Mouse (Mus musculus) neural tube, embryonic 12.5 days (tissue): ENCODE data around the gene 1700030K09Rik. TPM values are rescaled to one million over a fixed set of nuclear protein-coding genes. Genes with fewer than 3 reads are reported as not detected.

Experiments
- ATAC-seq: fragments of 200-750 bp; cut with Nextera tagmentation; 2 replicates; pipeline ENCODE4 v1.8.0; 2017; ENCODE audit warnings: low read depth, mild to moderate bottlenecking, moderate TSS enrichment, moderate library complexity; ENCODE audit not compliant: low FRiP score
- H3K27ac ChIP-seq: fragments of 300-500 bp; sonication (generic); 2 replicates; pipeline ENCODE4 v1.5.1; 2016
- H3K27me3 ChIP-seq: fragments of 300-500 bp; sonication (generic); replicated peaks from 2 replicates; pipeline ENCODE4 v1.6.1; 2016; ENCODE audit warnings: mild to moderate bottlenecking
- H3K36me3 ChIP-seq: fragments of 300-500 bp; sonication (generic); 2 replicates; pipeline ENCODE4 v1.6.1; 2016; ENCODE audit warnings: mild to moderate bottlenecking
- H3K4me1 ChIP-seq: fragments of 300-500 bp; sonication (generic); 2 replicates; pipeline ENCODE4 v1.6.1; 2016
- H3K4me2 ChIP-seq: fragments of 300-500 bp; sonication (generic); replicated peaks from 2 replicates; pipeline ENCODE4 v1.6.1; 2016; ENCODE audit warnings: mild to moderate bottlenecking
- H3K4me3 ChIP-seq: fragments of 300-500 bp; sonication (generic); 2 replicates; pipeline ENCODE4 v1.5.1; 2016
- H3K9ac ChIP-seq: fragments of 300-500 bp; sonication (generic); 2 replicates; pipeline ENCODE4 v1.6.1; 2016; ENCODE audit warnings: mild to moderate bottlenecking
- H3K9me3 ChIP-seq: fragments of 300-500 bp; sonication (generic); 2 replicates; pipeline ENCODE4 v1.6.1; 2016; ENCODE audit warnings: mild to moderate bottlenecking
- WGBS: fragments of 180-500 bp; shearing (Covaris S2); methylation state at CpG from one replicate; pipeline ENCODE4 v1.1.7; 2016; 5-methylcytosine and 5-hydroxymethylcytosine counted together
- polyA plus RNA-seq: library from polyadenylated mRNA; unstranded; fragments of >200 nt; fragmentation: Nextera tagmentation; extraction: Ambion mirVana; gene quantifications from 2 replicates; pipeline ENCODE4 v1.2.1, GENCODE M21; 2016

1700030K09Rik gene
- polyA plus RNA-seq: 15.4 and 16.7 TPM in 2 replicates

DNA sequence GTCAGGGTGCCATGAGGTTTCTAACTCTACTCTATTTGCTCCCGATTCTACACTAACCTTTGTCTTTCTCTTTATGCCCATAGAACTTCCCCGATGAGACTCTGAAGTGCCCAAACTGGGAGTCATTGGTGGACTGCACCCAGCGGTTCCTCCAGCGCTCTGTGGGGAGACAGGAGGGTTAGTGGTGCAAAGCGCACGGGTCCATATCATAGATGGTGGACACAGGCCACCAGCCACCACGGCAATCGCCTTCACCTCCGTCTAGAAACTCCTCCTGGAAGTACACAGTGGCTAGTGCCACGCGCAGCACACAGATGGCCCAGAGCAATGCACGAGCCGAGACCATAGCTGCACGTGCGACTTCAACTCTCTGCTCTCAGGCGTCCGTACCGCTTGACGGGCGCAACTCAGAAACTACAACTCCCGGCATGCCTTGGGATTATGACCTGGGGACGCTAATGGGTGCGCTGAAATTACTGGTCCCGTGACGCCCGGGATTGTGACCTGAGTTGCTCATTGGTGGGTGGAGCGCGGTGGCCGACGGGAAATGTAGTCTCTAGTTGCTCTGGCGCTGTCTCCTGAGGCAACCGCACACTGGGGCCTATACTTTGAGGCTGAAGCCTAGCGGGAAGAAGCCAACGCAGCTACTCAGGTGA is at the start of gene 1700030K09Rik, which contains the start of gene Calr3:
Gene 1700030K09Rik (plus strand): TSS at position 543 of the 656 bp plus-strand sequence.
Gene Calr3 (minus strand): TSS at position 533 of the 656 bp plus-strand sequence.
- peaks cover 13% of the 10 kb centered on the region; the same call in 1 of the 2 replicates for H3K36me3 ChIP-seq
- no peaks in the 10 kb centered on the region for H3K27me3 ChIP-seq
- H3K4me2 ChIP-seq: peak within 1 kb of the TSS; percentile 58
- H3K9me3 ChIP-seq: no peaks in the 10 kb centered on the region
- peak within 1 kb of the TSS; percentile 40 for H3K4me3 ChIP-seq
- H3K27ac ChIP-seq: no peak within 1 kb of the TSS
- peak within 1 kb of the TSS; percentile 50 for H3K9ac ChIP-seq
- H3K4me1 ChIP-seq: peaks cover 6% of the 10 kb centered on the region; the same call in 1 of the 2 replicates
- WGBS: 5% methylated on average over 34 of the region's 34 CpGs
- ATAC-seq: peak; percentile 99

DNA sequence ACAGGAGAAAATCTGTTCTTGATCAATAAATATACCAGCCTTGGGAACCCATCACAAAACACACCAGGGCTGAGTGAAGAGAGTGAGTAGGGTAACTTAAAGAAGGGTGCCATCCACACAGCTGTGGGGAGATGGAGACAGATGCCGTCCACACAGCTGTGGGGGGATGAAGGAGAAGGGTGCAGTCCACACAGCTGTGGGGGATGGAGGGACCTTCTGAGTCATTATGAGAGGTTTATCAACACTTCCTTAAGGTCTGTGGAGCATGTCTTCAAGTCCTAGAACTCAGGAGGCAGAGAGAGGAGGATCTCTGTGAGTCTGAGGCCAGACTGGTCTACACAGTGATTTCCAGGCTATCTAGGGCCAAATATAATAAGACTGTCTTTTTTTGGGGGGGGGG is 42.3 kb upstream of the 1700030K09Rik start:
- Histone ChIP-seq H3K27ac (no peak overlapping the region), H3K9ac (no peak overlapping the region), H3K27me3 (no peaks in the 10 kb centered on the region), H3K4me3 (no peak overlapping the region), H3K4me1 (no peaks in the 10 kb centered on the region), H3K4me2 (no peak overlapping the region), H3K9me3 (no peaks in the 10 kb centered on the region), H3K36me3 (peaks cover 28% of the 10 kb centered on the region)
- ATAC-seq: no peak
- 94% methylated on average over 1 of the region's 1 CpGs for WGBS

DNA sequence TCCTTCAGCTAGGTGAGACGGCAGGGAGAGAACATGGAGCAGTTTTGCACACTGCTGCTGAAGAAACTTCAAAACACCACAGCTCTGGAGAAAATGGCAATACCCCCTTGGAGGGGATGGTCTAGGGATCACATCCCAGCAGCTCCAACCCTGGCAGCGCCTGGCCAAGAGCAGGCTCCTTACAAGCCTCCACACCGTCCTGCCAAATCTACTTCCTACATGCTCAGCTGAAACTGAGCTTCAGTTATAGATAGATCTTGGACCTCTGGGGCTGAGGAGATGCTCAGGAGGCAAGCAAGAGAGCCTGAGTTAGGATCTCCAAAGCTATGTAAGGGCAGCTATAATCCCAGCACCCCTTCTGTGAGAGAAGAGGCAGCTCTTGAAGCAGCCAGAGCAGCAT is 40.7 kb upstream of the 1700030K09Rik start:
- Histone ChIP-seq H3K36me3 (peaks cover 14% of the 10 kb centered on the region), H3K4me2 (no peak overlapping the region), H3K9me3 (no peaks in the 10 kb centered on the region), H3K4me3 (no peak overlapping the region), H3K27me3 (no peaks in the 10 kb centered on the region), H3K4me1 (no peaks in the 10 kb centered on the region), H3K27ac (no peak overlapping the region), H3K9ac (no peak overlapping the region)
- no peak for ATAC-seq
- 95% methylated on average over 3 of the region's 3 CpGs for WGBS

DNA sequence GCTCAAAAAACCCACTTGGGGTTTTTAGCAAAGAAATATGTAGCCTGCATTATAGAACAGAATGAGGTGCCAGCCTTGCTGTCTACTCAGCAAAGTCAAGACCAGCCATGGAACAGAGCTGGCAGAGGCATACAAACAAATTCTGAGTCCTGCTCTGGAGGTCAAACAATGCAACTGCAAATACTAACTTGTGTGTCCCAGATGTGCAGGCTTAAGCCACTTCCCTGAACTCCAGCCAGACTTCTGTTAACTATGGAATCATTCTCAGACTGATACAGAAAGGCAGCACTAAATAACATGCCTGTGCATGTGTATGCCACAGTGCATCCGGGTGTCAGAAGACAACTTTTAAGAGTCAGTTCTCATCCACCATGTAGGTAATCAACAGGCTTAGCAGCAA is 35.8 kb upstream of the 1700030K09Rik start:
- H3K4me2 ChIP-seq: no peak overlapping the region
- H3K27ac ChIP-seq: no peak overlapping the region
- WGBS: 96% methylated on average over 1 of the region's 1 CpGs
- no peaks in the 10 kb centered on the region for H3K27me3 ChIP-seq
- ATAC-seq: no peak
- no peaks in the 10 kb centered on the region for H3K9me3 ChIP-seq
- H3K36me3 ChIP-seq: peaks cover 8% of the 10 kb centered on the region
- peaks cover 7% of the 10 kb centered on the region for H3K4me1 ChIP-seq
- H3K4me3 ChIP-seq: no peak overlapping the region
- no peak overlapping the region for H3K9ac ChIP-seq

DNA sequence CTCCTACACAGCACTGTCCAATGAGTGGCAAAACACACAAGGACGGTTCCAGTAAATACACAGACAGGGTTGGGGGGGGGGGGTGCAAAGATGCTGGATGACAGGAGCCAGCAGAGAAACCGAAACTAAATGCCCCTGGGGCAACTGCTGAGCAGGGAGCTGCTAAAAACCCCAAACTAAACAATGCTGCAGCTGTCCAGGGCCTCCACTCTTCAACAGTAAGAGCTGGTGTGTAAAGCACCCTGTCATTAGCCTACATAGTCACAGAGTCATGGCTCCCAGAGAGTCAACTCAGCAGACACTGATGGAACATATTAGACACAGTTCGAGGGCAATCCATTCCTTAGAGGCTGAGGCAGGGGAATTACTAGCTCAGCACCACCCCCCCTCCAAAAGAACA is 34.2 kb upstream of the 1700030K09Rik start:
- Histone ChIP-seq H3K27me3 (no peaks in the 10 kb centered on the region), H3K4me3 (no peak overlapping the region), H3K27ac (no peak overlapping the region), H3K4me2 (no peak overlapping the region), H3K36me3 (peaks cover 8% of the 10 kb centered on the region), H3K9me3 (no peaks in the 10 kb centered on the region), H3K4me1 (peaks cover 15% of the 10 kb centered on the region), H3K9ac (no peak overlapping the region)
- WGBS: 57% methylated on average over 3 of the region's 3 CpGs
- no peak; the same call in 1 of the 2 replicates for ATAC-seq

DNA sequence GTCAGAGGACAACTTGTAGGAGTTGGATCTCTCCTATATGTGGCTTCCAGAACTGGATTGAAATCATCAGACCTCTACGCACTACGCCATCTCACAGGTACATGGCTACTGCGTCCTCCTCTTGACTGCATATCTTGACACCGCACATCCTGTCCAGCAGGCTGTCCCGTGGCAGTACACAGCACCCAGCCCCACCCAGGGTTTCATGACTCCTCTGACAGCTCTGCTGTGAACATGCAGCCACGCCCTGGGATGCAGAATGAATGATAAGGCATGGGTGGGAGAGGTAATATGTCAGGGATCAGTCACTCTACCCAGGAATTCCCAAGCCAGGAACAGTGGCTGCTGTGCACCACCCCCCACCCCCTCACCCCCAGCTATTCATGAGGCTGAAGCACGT is 29.8 kb upstream of the 1700030K09Rik start:
- H3K9ac ChIP-seq: no peak overlapping the region
- WGBS: 92% methylated on average over 7 of the region's 7 CpGs
- H3K9me3 ChIP-seq: no peaks in the 10 kb centered on the region
- H3K4me3 ChIP-seq: no peak overlapping the region
- H3K4me1 ChIP-seq: peaks cover 38% of the 10 kb centered on the region
- no peak overlapping the region for H3K27ac ChIP-seq
- no peak overlapping the region for H3K4me2 ChIP-seq
- H3K27me3 ChIP-seq: no peaks in the 10 kb centered on the region
- peaks cover 11% of the 10 kb centered on the region for H3K36me3 ChIP-seq
- no peak for ATAC-seq

DNA sequence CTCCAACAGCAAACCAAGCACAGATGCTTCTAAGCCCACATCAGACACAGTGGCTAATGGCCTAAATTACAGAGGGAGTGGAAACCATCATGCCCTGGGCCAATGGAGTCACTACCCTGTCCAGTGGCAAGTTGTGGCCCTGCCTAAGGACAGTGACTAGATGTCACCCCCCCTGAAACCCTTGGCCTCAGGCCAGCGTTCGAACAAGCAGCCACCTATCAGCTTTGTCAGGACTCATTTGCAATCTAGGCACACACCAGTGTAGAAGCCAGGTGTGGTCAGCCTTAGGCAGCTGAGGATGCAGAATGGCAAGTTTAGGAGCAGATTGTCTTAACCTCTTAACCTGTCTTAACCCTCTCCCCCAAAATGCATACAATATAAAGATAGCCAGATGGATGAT is 28.4 kb upstream of the 1700030K09Rik start:
- WGBS: 73% methylated on average over 2 of the region's 2 CpGs
- no peak for ATAC-seq

DNA sequence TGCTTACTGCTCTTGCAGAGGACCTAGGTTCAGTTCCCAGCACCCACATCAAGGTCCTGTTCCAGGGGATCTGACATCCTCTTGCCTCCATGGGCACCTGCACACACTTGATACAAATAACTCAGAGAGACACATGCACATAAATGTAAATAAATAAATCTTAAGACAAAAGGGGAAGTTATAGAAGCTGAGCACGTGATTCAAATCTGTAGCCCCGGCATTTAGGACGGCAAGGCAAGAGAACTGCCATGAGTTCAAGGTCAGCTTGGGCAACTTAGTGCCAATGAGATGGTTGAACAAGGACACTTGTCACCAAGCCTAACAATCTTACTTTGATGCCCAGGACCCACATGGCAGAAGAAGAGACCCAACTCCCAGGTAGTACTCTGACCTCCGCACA is 25.6 kb upstream of the 1700030K09Rik start:
- Histone ChIP-seq H3K27ac (no peak overlapping the region), H3K4me3 (no peak overlapping the region), H3K9me3 (no peaks in the 10 kb centered on the region), H3K4me2 (no peak overlapping the region), H3K4me1 (peaks cover 55% of the 10 kb centered on the region), H3K36me3 (peaks cover 4% of the 10 kb centered on the region; the same call in 1 of the 2 replicates), H3K9ac (no peak overlapping the region), H3K27me3 (no peaks in the 10 kb centered on the region)
- no peak for ATAC-seq
- 98% methylated on average over 4 of the region's 4 CpGs for WGBS

More for the DNA sequence above, 28.4 kb upstream of the 1700030K09Rik start:
- Histone ChIP-seq H3K4me2 (no peak overlapping the region), H3K27me3 (no peaks in the 10 kb centered on the region), H3K9me3 (no peaks in the 10 kb centered on the region), H3K4me3 (no peak overlapping the region), H3K9ac (no peak overlapping the region), H3K36me3 (peaks cover 12% of the 10 kb centered on the region), H3K4me1 (peaks cover 46% of the 10 kb centered on the region), H3K27ac (no peak overlapping the region)

DNA sequence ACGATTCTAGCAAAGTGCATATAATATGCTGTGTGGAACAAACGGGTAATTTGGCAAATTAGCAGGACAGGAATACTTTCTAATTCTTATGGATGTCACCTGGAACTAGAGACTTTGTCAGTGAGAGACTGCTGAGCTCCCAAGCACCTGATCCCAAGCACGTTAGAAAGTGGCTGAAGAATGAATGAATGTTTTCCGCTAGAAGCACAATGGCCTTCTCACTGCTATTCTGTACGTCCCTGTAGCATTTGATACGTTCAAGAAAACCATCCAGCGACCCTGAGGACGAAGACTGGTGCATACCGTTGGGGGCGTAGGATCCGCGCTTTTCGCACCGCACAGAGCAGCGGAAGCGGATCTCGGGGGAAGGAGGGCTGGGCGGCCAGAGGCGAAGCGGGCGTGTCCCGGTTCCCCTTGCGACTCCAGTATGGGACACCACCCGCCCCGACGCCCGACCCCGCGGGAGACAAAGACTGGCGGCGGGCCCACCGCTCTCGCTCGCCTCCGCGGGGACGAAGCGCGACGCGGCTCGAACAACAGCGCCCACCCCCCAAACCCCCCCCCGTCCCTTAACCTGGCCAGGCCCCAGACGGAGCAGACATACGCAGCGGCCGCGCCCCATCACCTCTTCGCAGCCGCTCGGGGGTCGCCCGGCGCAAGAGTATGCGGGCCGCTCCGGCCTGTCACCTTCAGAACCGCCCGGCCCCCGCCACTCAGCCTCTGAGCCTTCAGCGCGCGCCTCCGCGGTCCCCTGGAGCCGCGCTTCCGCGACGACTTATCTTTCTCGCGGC is 22.9 kb upstream of the 1700030K09Rik start:
- Histone ChIP-seq H3K4me2 (peak overlapping the region; percentile 81), H3K27ac (peak overlapping the region; percentile 43; the same call in 1 of the 2 replicates), H3K4me3 (peak overlapping the region; percentile 83), H3K4me1 (peaks cover 44% of the 10 kb centered on the region), H3K27me3 (no peaks in the 10 kb centered on the region), H3K9me3 (no peaks in the 10 kb centered on the region), H3K9ac (peak overlapping the region; percentile 87), H3K36me3 (peaks cover 4% of the 10 kb centered on the region; the same call in 1 of the 2 replicates)
- ATAC-seq: peak; percentile 77
- 1% methylated on average over 70 of the region's 73 CpGs for WGBS

DNA sequence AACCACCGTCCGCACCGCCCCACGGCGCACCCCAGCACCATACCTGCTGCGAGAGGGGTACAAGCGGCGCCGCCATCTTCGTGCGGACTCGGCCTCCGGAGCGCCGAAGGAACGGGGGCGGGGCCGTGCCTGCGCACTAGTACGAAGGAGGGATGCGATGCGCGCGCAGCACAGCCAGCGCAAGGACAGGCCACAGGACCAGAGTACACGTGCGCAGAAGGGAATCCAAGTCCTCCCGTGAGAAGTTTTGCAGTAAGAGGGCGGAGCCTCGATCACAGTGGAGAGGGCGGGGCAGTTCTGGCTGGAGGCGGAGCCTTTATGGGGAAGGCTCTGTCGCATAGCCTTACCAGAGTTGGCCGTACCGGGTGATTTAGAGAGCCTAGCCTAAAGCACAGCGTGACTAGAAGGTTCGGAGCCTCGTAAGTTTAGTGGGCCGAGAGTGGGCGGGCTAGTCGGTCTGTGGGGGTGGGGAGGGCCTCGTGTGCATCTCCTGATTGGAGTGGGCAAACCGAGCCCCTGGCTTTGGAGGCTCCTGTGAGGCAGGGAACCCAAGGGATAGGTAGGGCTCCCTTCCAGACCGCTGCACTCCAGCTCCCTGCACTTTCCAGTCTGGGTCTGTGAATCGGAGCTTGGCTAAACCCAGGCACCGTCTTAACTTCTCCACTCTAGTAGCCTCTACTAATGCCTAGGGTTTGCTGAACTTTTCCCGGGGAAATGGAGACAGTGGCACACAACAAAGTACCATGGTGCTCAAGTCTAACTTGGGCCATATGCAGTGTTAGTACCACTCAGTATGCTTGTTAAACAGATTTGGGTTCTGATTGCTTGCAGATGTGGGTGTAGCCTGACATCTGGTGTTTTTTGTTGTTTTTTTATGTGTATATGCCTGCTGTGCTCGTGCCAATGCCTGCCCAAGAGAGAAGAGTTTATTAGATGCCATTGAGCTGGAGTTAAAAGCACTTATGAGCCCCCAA is 22.0 kb upstream of the 1700030K09Rik start, which contains the start of gene Eps15l1:
Gene Eps15l1 (minus strand): TSS at position 99 of the 974 bp plus-strand sequence.
- H3K27me3 ChIP-seq: no peaks in the 10 kb centered on the region
- peaks cover 40% of the 10 kb centered on the region for H3K4me1 ChIP-seq
- peak within 1 kb of the TSS; percentile 43; the same call in 1 of the 2 replicates for H3K27ac ChIP-seq
- peak within 1 kb of the TSS; percentile 81 for H3K4me2 ChIP-seq
- peaks cover 4% of the 10 kb centered on the region; the same call in 1 of the 2 replicates for H3K36me3 ChIP-seq
- peak within 1 kb of the TSS; percentile 83 for H3K4me3 ChIP-seq
- WGBS: under 1% methylated on average over 48 of the region's 48 CpGs
- H3K9ac ChIP-seq: peak within 1 kb of the TSS; percentile 87
- peak; percentile 98 for ATAC-seq
- H3K9me3 ChIP-seq: no peaks in the 10 kb centered on the region

DNA sequence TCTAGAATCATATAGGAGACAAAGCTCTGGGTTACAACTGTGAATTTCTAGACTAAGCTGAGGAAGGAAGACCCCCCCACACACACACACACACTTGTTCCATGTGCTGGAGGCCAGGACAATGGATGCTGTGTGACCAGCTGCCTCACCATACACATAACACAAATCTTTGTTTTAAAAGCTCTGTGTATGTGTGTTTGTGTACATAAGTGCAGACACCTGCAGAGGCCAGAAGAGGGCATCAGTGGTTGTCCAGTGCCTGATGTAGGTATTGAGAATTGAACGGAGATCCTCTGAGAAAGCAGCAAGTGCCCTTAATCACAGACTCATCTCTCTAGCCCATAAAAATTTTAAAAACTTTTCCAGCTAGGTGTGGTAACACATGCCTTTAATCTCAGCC is 20.8 kb upstream of the 1700030K09Rik start:
- Histone ChIP-seq H3K36me3 (peaks cover 4% of the 10 kb centered on the region; the same call in 1 of the 2 replicates), H3K27me3 (no peaks in the 10 kb centered on the region), H3K4me2 (no peak overlapping the region), H3K9ac (no peak overlapping the region), H3K4me3 (no peak overlapping the region), H3K9me3 (no peaks in the 10 kb centered on the region), H3K27ac (no peak overlapping the region), H3K4me1 (peaks cover 29% of the 10 kb centered on the region)
- no peak for ATAC-seq
- 74% methylated on average over 1 of the region's 1 CpGs for WGBS
